Mouse (Mus musculus) heart, adult 2 months (tissue): Measurements from ENCODE around the gene Sorbs1.

Experiments used
- CTCF ChIP-seq: fragments of 200-600 bp; IDR thresholded peaks from 2 replicates; pipeline ENCODE4 v1.8.1; 2022; ENCODE audit warnings: antibody characterized with exemption, mild to moderate bottlenecking, moderate library complexity
- EP300 ChIP-seq: fragments of 200-500 bp; IDR thresholded peaks from 2 replicates; pipeline ENCODE4 v1.6.1; 2011; ENCODE audit warnings: low read depth, low read length, control low read depth; ENCODE audit not compliant: insufficient read depth

GRCm38 (mm10) chr19:40256376-40257050 is 257.1 kb downstream of the Sorbs1 start:
- TF ChIP-seq CTCF (no peak), EP300 (no peak)
